Mouse (Mus musculus) midbrain, embryonic 16.5 days (tissue): ENCODE data around the gene Lpar2. TPM values are rescaled to one million over a fixed set of nuclear protein-coding genes. Genes with fewer than 3 reads are reported as not detected.

Source experiments
- ATAC-seq: fragments of 200-750 bp; cut with Nextera tagmentation; 2 replicates; pipeline ENCODE4 v1.8.0; 2017; ENCODE audit warnings: moderate TSS enrichment
- H3K27ac ChIP-seq: fragments of 300-500 bp; sonication (generic); 2 replicates; pipeline ENCODE4 v1.5.1; 2014; ENCODE audit warnings: mild to moderate bottlenecking, low read length, mixed read lengths
- H3K27me3 ChIP-seq: fragments of 300-500 bp; sonication (generic); 2 replicates; pipeline ENCODE4 v1.6.1; 2014; ENCODE audit warnings: low read depth, low read length, mixed read lengths; ENCODE audit not compliant: control insufficient read depth, insufficient read depth
- H3K36me3 ChIP-seq: fragments of 300-500 bp; sonication (generic); 2 replicates; pipeline ENCODE4 v1.6.1; 2014; ENCODE audit warnings: mild to moderate bottlenecking, low read length, moderate library complexity, mixed read lengths; ENCODE audit not compliant: control insufficient read depth, insufficient read depth
- H3K4me1 ChIP-seq: fragments of 300-500 bp; sonication (generic); 2 replicates; pipeline ENCODE4 v1.6.1; 2014; ENCODE audit warnings: mild to moderate bottlenecking, low read length, mixed read lengths; ENCODE audit not compliant: control insufficient read depth, insufficient read depth
- H3K4me2 ChIP-seq: fragments of 300-500 bp; sonication (generic); 2 replicates; pipeline ENCODE4 v1.6.1; 2014; ENCODE audit warnings: mild to moderate bottlenecking, low read length, mixed read lengths
- H3K4me3 ChIP-seq: fragments of 300-500 bp; sonication (generic); 2 replicates; pipeline ENCODE4 v1.5.1; 2014; ENCODE audit warnings: low read depth, mild to moderate bottlenecking, low read length, moderate library complexity, mixed read lengths
- H3K9ac ChIP-seq: fragments of 300-500 bp; sonication (generic); 2 replicates; pipeline ENCODE4 v1.6.1; 2014; ENCODE audit warnings: low read depth, low read length, mixed read lengths
- H3K9me3 ChIP-seq: fragments of 300-500 bp; sonication (generic); replicated peaks from 2 replicates; pipeline ENCODE4 v1.6.1; 2014; ENCODE audit warnings: mild to moderate bottlenecking, low read length, mixed read lengths; ENCODE audit not compliant: control insufficient read depth, poor library complexity, severe bottlenecking
- WGBS: fragments of 180-500 bp; shearing (Covaris S2); extraction: QIAGEN DNeasy Blood & Tissue Kit; methylation state at CpG from one replicate; pipeline ENCODE4 v1.1.7; 2014; 5-methylcytosine and 5-hydroxymethylcytosine counted together
- polyA plus RNA-seq: library from polyadenylated mRNA; unstranded; fragments of >200 nt; fragmentation: Nextera tagmentation; extraction: Ambion mirVana; gene quantifications from 2 replicates; pipeline ENCODE4 v1.2.1, GENCODE M21; 2015

Gene Lpar2
- 0.69 and 0.88 TPM in 2 replicates for polyA plus RNA-seq

- Histone ChIP-seq H3K9me3 (no peaks in the 10 kb centered on the region), H3K27me3 (no peaks in the 10 kb centered on the region), H3K4me2 (peak within 1 kb of the TSS; percentile 80), H3K4me3 (peak within 1 kb of the TSS; percentile 59), H3K36me3 (peaks cover 14% of the 10 kb centered on the region; the same call in 1 of the 2 replicates), H3K9ac (peak within 1 kb of the TSS; percentile 76), H3K27ac (peak within 1 kb of the TSS; percentile 78), H3K4me1 (peaks cover 32% of the 10 kb centered on the region)
- peak; percentile 82 for ATAC-seq
- under 1% methylated on average over 27 of the region's 35 CpGs for WGBS
Measured at GRCm38 (mm10) chr8:69822386-69823191, at the start of gene Lpar2. Gene Lpar2, plus strand, starts transcription at chr8:69822429.

GRCm38 (mm10) chr8:69774503-69775148 is 47.6 kb upstream of the Lpar2 start, which contains the start of gene Gm20422:
Gene Gm20422, minus strand, starts transcription at chr8:69774886.
- Histone ChIP-seq H3K27me3 (no peaks in the 10 kb centered on the region), H3K36me3 (no peaks in the 10 kb centered on the region), H3K4me1 (peaks cover 20% of the 10 kb centered on the region), H3K9me3 (no peaks in the 10 kb centered on the region), H3K4me3 (peak within 1 kb of the TSS; percentile 57), H3K27ac (peak within 1 kb of the TSS; percentile 98), H3K4me2 (peak within 1 kb of the TSS; percentile 65), H3K9ac (peak within 1 kb of the TSS; percentile 86)
- ATAC-seq, result peak; percentile 99
- under 1% methylated on average over 36 of the region's 41 CpGs for WGBS

- Histone ChIP-seq H3K27me3 (no peaks in the 10 kb centered on the region), H3K27ac (peak overlapping the region; percentile 98)
Measured at GRCm38 (mm10) chr8:69775149-69775534, 47.1 kb upstream of the Lpar2 start.

DNA sequence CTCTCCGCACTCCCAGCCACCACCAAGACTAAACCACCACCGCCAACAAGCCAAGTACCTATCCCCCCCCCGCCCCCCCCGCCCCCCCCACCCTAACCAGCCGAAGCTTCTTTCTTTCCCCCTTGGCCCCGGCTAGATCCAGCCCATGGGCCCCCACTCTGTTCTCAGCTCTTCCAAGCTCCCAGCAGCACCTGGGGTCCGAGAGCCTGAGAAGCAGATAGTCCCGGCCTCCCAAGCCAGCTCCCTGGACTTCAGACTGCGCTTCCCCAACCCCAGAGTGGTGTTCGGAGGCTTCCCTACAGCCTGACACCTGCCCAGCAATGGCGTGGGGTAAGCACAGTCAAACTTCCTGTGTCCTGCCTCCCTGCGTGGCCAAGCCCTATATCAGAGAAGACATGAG is 45.1 kb upstream of the Lpar2 start:
- Histone ChIP-seq H3K9ac (no peak overlapping the region), H3K27ac (no peak overlapping the region), H3K27me3 (no peaks in the 10 kb centered on the region), H3K4me1 (peaks cover 16% of the 10 kb centered on the region), H3K9me3 (no peaks in the 10 kb centered on the region), H3K4me3 (no peak overlapping the region), H3K36me3 (no peaks in the 10 kb centered on the region), H3K4me2 (no peak overlapping the region)
- WGBS, result 65% methylated on average over 8 of the region's 12 CpGs
- ATAC-seq, result no peak

More at GRCm38 (mm10) chr8:69775149-69775534, 47.1 kb upstream of the Lpar2 start:
- WGBS, result 51% methylated on average over 2 of the region's 2 CpGs
- ATAC-seq, result peak; percentile 49; the same call in 1 of the 2 replicates
- Histone ChIP-seq H3K9ac (peak overlapping the region; percentile 54), H3K4me1 (peaks cover 20% of the 10 kb centered on the region), H3K4me2 (peak overlapping the region; percentile 49), H3K9me3 (no peaks in the 10 kb centered on the region), H3K4me3 (peak overlapping the region; percentile 57; the same call in 1 of the 2 replicates), H3K36me3 (no peaks in the 10 kb centered on the region)

DNA sequence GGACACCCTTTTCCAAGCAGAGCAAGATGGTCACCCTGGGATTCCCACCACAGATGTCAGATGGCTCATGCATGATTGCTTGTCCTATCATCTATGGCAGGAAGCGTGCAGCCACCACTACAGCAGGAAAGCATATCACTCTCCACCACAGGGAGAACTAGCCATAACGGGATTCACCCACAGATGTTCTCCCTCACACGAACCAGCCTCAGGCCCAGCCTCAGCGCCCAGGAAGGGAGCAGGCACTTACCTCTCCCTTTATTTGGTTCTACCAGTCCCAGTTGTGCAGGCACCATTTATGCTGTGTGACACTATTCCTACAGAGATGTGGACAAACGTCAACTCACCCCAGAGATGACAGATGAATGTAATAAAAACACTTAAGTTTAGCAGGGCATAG is 33.1 kb upstream of the Lpar2 start:
- H3K4me2 ChIP-seq, result no peak overlapping the region
- H3K4me3 ChIP-seq, result no peak overlapping the region
- H3K27me3 ChIP-seq, result no peaks in the 10 kb centered on the region
- H3K9ac ChIP-seq, result no peak overlapping the region
- no peak for ATAC-seq
- H3K36me3 ChIP-seq, result peaks cover 2% of the 10 kb centered on the region; the same call in 1 of the 2 replicates
- peaks cover 18% of the 10 kb centered on the region for H3K4me1 ChIP-seq
- no peaks in the 10 kb centered on the region for H3K9me3 ChIP-seq
- 95% methylated on average over 5 of the region's 5 CpGs for WGBS
- no peak overlapping the region for H3K27ac ChIP-seq

DNA sequence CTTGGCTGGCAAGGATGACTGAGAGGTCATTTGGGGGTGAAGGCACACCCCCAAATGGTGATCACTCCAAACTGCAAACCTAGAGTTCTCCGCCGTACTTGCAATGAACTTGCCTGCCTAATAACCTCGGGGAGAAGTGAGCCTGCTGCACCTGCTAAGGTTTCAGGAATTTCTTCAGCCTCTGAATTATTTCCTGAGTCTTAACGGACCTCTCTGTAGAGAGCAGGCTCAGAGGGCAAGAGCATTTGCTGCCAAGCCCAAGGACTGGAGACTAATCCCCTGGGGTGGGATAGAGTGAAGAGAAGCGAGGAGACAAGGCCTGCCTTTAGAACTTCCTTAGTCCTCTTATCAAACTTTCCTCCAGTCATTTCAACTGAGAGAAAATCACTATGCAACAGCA is 32.5 kb upstream of the Lpar2 start:
- Histone ChIP-seq H3K4me2 (no peak overlapping the region), H3K27ac (no peak overlapping the region), H3K36me3 (peaks cover 2% of the 10 kb centered on the region; the same call in 1 of the 2 replicates), H3K9me3 (no peaks in the 10 kb centered on the region), H3K4me1 (peaks cover 19% of the 10 kb centered on the region), H3K9ac (no peak overlapping the region), H3K27me3 (no peaks in the 10 kb centered on the region), H3K4me3 (no peak overlapping the region)
- ATAC-seq, result no peak
- WGBS, result 75% methylated on average over 5 of the region's 5 CpGs

DNA sequence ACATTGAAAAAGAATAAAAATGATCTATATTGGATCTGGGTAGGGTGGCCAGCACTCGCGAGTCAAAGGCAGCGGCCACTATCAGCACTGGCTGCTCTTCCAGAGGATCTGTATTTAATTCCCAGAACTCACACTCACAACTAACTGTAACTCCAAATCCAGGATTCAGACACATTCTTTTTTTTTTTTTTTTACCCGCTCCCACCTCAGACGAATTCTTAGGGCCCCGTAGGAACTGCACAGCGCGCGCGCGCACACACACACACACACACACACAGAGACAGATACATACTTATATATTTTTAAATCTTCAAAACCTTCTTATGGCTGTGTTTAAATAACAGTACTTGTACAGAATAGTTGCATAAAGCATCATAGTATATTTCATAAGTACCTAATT is 31.9 kb upstream of the Lpar2 start:
- ATAC-seq, result peak; percentile 44
- Histone ChIP-seq H3K4me1 (peaks cover 19% of the 10 kb centered on the region), H3K27me3 (no peaks in the 10 kb centered on the region), H3K4me3 (peak overlapping the region; percentile 100), H3K4me2 (peak overlapping the region; percentile 90), H3K27ac (peak overlapping the region; percentile 82), H3K36me3 (peaks cover 2% of the 10 kb centered on the region; the same call in 1 of the 2 replicates), H3K9ac (peak overlapping the region; percentile 98), H3K9me3 (no peaks in the 10 kb centered on the region)
- 35% methylated on average over 11 of the region's 11 CpGs for WGBS

DNA sequence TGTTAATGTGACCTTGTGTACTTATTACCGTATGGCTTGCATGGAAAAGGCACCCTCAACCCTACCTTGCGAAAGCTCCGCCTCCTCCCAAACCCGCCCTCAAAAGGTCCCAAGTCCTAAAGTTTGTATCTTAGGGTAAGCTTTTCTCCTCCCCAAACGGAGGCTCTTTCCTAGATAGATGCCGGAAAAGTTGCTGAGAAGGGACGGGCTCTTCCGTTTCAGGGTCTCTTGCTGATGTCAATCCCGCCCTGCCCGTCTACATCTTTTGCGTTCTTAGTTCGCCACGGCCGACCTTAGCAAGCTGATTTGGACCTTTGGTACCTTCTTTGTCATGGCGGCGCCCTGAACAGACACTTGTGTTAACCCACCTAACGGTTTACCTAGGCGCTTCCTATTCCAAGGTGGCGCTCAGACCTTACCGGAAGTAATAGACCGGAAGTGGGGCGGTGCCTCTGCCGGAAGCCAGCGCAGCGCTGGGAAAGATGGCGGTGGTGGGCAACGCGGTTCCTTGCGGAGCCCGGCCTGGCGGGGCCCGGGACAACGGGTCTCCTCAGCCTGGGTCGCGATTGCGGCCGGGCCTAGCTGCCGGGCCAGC is 31.4 kb upstream of the Lpar2 start, which contains the start of the genes Atp13a1 and Zfp866:
Atp13a1 (plus strand) TSS at position 391 of the 595 bp plus-strand sequence.
Zfp866 (minus strand) TSS at position 406 of the 595 bp plus-strand sequence.
- H3K4me3 ChIP-seq, result peak within 1 kb of the TSS; percentile 100
- WGBS, result 0% methylated on average over 38 of the region's 38 CpGs

More for the DNA sequence above, 31.4 kb upstream of the Lpar2 start, which contains the start of the genes Atp13a1 and Zfp866:
- Histone ChIP-seq H3K27ac (peak within 1 kb of the TSS; percentile 82), H3K4me1 (peaks cover 19% of the 10 kb centered on the region), H3K27me3 (no peaks in the 10 kb centered on the region), H3K9ac (peak within 1 kb of the TSS; percentile 98), H3K36me3 (peaks cover 2% of the 10 kb centered on the region; the same call in 1 of the 2 replicates), H3K9me3 (no peaks in the 10 kb centered on the region), H3K4me2 (peak within 1 kb of the TSS; percentile 90)
- ATAC-seq, result peak; percentile 97
